ENCODE assay signal across 31 mouse cellular contexts in genomic region chr4:88859214-88859613, GRCm38 (mm10). TPM values are rescaled to one million over a fixed set of nuclear protein-coding genes. Genes with fewer than 3 reads are reported as not detected.
A peak's percentile ranks its signal among the peaks of the same experiment; 100 is the strongest.
DNase-seq lines count a peak whose midpoint lies in the region; ATAC-seq lines count a peak whose summit lies in the region.
"Had no signal": no experiment of that assay in that cellular context is flagged by ENCODE, and none has a peak within 500 bp of the region (broad histone marks: within the 10 kb centered on the region; RNA-seq: fewer than 3 reads in every experiment).

No protein-coding gene starts in this region.

- no peak overlapping the region for H3K4me2 ChIP-seq in intestine, embryonic 15.5 days (replicated peaks)
- H3K4me2 ChIP-seq: embryonic facial prominence, embryonic 12.5 days; forebrain, embryonic 13.5 days; forebrain, embryonic 15.5 days had no signal

- no peak overlapping the region for H3K4me3 ChIP-seq in intestine, embryonic 15.5 days (replicated peaks)
- H3K4me3 ChIP-seq: embryonic facial prominence, embryonic 10.5 days; embryonic facial prominence, embryonic 12.5 days; forebrain, embryonic 13.5 days; forebrain, embryonic 15.5 days had no signal

- DNase-seq in lung, postnatal 25 days (ENCODE audit: low spot score), result no peak
- DNase-seq in left cerebral cortex, adult 18-20 months (ENCODE audit: low spot score in 2 of 2), result no peak
- DNase-seq: adrenal gland, adult 8-10 months; adrenal gland, postnatal 25 days; B cell, adult 2 months; cerebellum, adult 11 months; cerebellum, adult 18-20 months; cerebellum, adult 8-10 months; cerebellum, adult 9-11 months; cerebellum, postnatal 14 days; cerebellum, postnatal 36 days; forebrain, postnatal 0 days had no signal

- ATAC-seq in common myeloid progenitor, adult 5-6 weeks (replicated peaks; ENCODE audit: low read depth, poor library complexity, severe bottlenecking), result peak; percentile 73
- ATAC-seq in hematopoietic stem cell, adult 5-6 weeks (replicated peaks in 1 of 2; ENCODE audit: insufficient read depth in 1 of 2, low FRiP score in 2 of 2, low TSS enrichment in 1 of 2, low read depth in 1 of 2, poor library complexity in 2 of 2, severe bottlenecking in 2 of 2), result peak; percentile 17 to 21; a peak in 2 of 4 replicates
- ATAC-seq in megakaryocyte progenitor cell, adult 5-6 weeks (replicated peaks; ENCODE audit: poor library complexity), result peak; percentile 81
- no peak for ATAC-seq in intestine, embryonic 15.5 days
- ATAC-seq: activated CD4-positive, CD25-positive, alpha-beta regulatory T cell, adult 4 months; CD4-positive, CD25-positive, alpha-beta regulatory T cell, adult 4 months; forebrain, embryonic 13.5 days; forebrain, embryonic 15.5 days; forebrain, postnatal 0 days; Patski had no signal

- H3K9ac ChIP-seq in intestine, embryonic 15.5 days, result no peak overlapping the region
- H3K9ac ChIP-seq: embryonic facial prominence, embryonic 12.5 days; forebrain, embryonic 13.5 days; forebrain, embryonic 15.5 days; forebrain, postnatal 0 days had no signal

- no peaks in the 10 kb centered on the region for H3K9me3 ChIP-seq in intestine, embryonic 15.5 days
- H3K9me3 ChIP-seq: embryonic facial prominence, embryonic 10.5 days; embryonic facial prominence, embryonic 12.5 days; forebrain, embryonic 13.5 days; forebrain, embryonic 15.5 days; G1E had no signal

- H3K4me1 ChIP-seq in intestine, embryonic 15.5 days (replicated peaks), result no peaks in the 10 kb centered on the region
- H3K4me1 ChIP-seq: forebrain, embryonic 15.5 days had no signal

- no peaks in the 10 kb centered on the region for H3K27me3 ChIP-seq in intestine, embryonic 15.5 days (replicated peaks)
- H3K27me3 ChIP-seq: forebrain, embryonic 15.5 days had no signal

- no peaks in the 10 kb centered on the region for H3K36me3 ChIP-seq in intestine, embryonic 15.5 days
- H3K36me3 ChIP-seq: embryonic facial prominence, embryonic 10.5 days; embryonic facial prominence, embryonic 12.5 days; forebrain, embryonic 15.5 days; G1E had no signal

- no peak overlapping the region for H3K27ac ChIP-seq in intestine, embryonic 15.5 days
- H3K27ac ChIP-seq: embryonic facial prominence, embryonic 10.5 days; embryonic facial prominence, embryonic 12.5 days; forebrain, embryonic 13.5 days; forebrain, embryonic 15.5 days had no signal

RNA-seq across cellular contexts. Expression of gene Ifna1, which starts 9.3 kb away (rescaled TPM):
- not detected in 2 replicates for total RNA-seq in common myeloid progenitor, adult 5-6 weeks (2017)
- not detected in 2 replicates for total RNA-seq in hematopoietic stem cell, adult 5-6 weeks (2017)
- not detected in 2 replicates for total RNA-seq in megakaryocyte progenitor cell, adult 5-6 weeks (2015)
- total RNA-seq in megakaryocyte progenitor cell, adult 5-6 weeks (2017), result not detected in 2 replicates
- not detected for total RNA-seq in left cerebral cortex, adult 18-20 months (2021)
- not detected in 2 replicates for polyA plus RNA-seq in intestine, embryonic 15.5 days (2015; fragmentation: Nextera tagmentation; extraction: Ambion mirVana)
- total RNA-seq: adrenal gland, adult 18-20 months; adrenal gland, adult 8-10 months; adrenal gland, postnatal 25 days; adrenal gland, postnatal 4 days; CH12.LX; forebrain, postnatal 0 days; G1E had no signal
- polyA plus RNA-seq: activated CD4-positive, CD25-positive, alpha-beta regulatory T cell, adult 4 months; brain, embryonic 14.5 days; CD4-positive, CD25-positive, alpha-beta regulatory T cell, adult 4 months; cortical plate, adult 2 months; embryonic facial prominence, embryonic 10.5 days; embryonic facial prominence, embryonic 12.5 days; embryonic facial prominence, embryonic 14.5 days; forebrain, embryonic 11.5 days; forebrain, embryonic 13.5 days; forebrain, embryonic 15.5 days; forebrain, postnatal 0 days; G1E; Patski had no signal

RNA-seq across cellular contexts. Expression of gene Ifna4, which starts 17.6 kb away (rescaled TPM):
- not detected in 2 replicates for total RNA-seq in common myeloid progenitor, adult 5-6 weeks (2017)
- not detected in 2 replicates for total RNA-seq in hematopoietic stem cell, adult 5-6 weeks (2017)
- total RNA-seq in megakaryocyte progenitor cell, adult 5-6 weeks (2015), result not detected in 2 replicates
- total RNA-seq in megakaryocyte progenitor cell, adult 5-6 weeks (2017), result not detected in 2 replicates
- not detected for total RNA-seq in left cerebral cortex, adult 18-20 months (2021)
- not detected in 2 replicates for polyA plus RNA-seq in intestine, embryonic 15.5 days (2015; fragmentation: Nextera tagmentation; extraction: Ambion mirVana)
- total RNA-seq: adrenal gland, adult 18-20 months; adrenal gland, adult 8-10 months; adrenal gland, postnatal 25 days; adrenal gland, postnatal 4 days; CH12.LX; forebrain, postnatal 0 days had no signal
- polyA plus RNA-seq: activated CD4-positive, CD25-positive, alpha-beta regulatory T cell, adult 4 months; brain, embryonic 14.5 days; CD4-positive, CD25-positive, alpha-beta regulatory T cell, adult 4 months; cortical plate, adult 2 months; embryonic facial prominence, embryonic 10.5 days; embryonic facial prominence, embryonic 12.5 days; embryonic facial prominence, embryonic 14.5 days; forebrain, embryonic 11.5 days; forebrain, embryonic 13.5 days; forebrain, embryonic 15.5 days; forebrain, postnatal 0 days; G1E; Patski had no signal

RNA-seq across cellular contexts. Expression of gene Ifne, which starts 20.8 kb away (rescaled TPM):
- total RNA-seq in common myeloid progenitor, adult 5-6 weeks (2017), result not detected in 2 replicates
- not detected in 2 replicates for total RNA-seq in hematopoietic stem cell, adult 5-6 weeks (2017)
- not detected in 2 replicates for total RNA-seq in megakaryocyte progenitor cell, adult 5-6 weeks (2015)
- not detected in 2 replicates for total RNA-seq in megakaryocyte progenitor cell, adult 5-6 weeks (2017)
- not detected for total RNA-seq in left cerebral cortex, adult 18-20 months (2021)
- polyA plus RNA-seq in intestine, embryonic 15.5 days (2015; fragmentation: Nextera tagmentation; extraction: Ambion mirVana), result not detected in 2 replicates
- total RNA-seq: adrenal gland, adult 18-20 months; adrenal gland, adult 8-10 months; adrenal gland, postnatal 25 days; adrenal gland, postnatal 4 days; CH12.LX; forebrain, postnatal 0 days; G1E had no signal
- polyA plus RNA-seq: activated CD4-positive, CD25-positive, alpha-beta regulatory T cell, adult 4 months; brain, embryonic 14.5 days; CD4-positive, CD25-positive, alpha-beta regulatory T cell, adult 4 months; cortical plate, adult 2 months; embryonic facial prominence, embryonic 10.5 days; embryonic facial prominence, embryonic 12.5 days; embryonic facial prominence, embryonic 14.5 days; forebrain, embryonic 11.5 days; forebrain, embryonic 13.5 days; forebrain, embryonic 15.5 days; forebrain, postnatal 0 days; G1E had no signal

RNA-seq across cellular contexts. Expression of gene Ifna5, which starts 23.9 kb away (rescaled TPM):
- not detected in 2 replicates for total RNA-seq in common myeloid progenitor, adult 5-6 weeks (2017)
- total RNA-seq in hematopoietic stem cell, adult 5-6 weeks (2017), result not detected in 2 replicates
- total RNA-seq in megakaryocyte progenitor cell, adult 5-6 weeks (2015), result not detected in 2 replicates
- not detected in 2 replicates for total RNA-seq in megakaryocyte progenitor cell, adult 5-6 weeks (2017)
- not detected for total RNA-seq in left cerebral cortex, adult 18-20 months (2021)
- not detected in 2 replicates for polyA plus RNA-seq in intestine, embryonic 15.5 days (2015; fragmentation: Nextera tagmentation; extraction: Ambion mirVana)
- total RNA-seq: adrenal gland, adult 18-20 months; adrenal gland, adult 8-10 months; adrenal gland, postnatal 25 days; adrenal gland, postnatal 4 days; CH12.LX; forebrain, postnatal 0 days; G1E had no signal
- polyA plus RNA-seq: activated CD4-positive, CD25-positive, alpha-beta regulatory T cell, adult 4 months; brain, embryonic 14.5 days; CD4-positive, CD25-positive, alpha-beta regulatory T cell, adult 4 months; cortical plate, adult 2 months; embryonic facial prominence, embryonic 10.5 days; embryonic facial prominence, embryonic 12.5 days; embryonic facial prominence, embryonic 14.5 days; forebrain, embryonic 11.5 days; forebrain, embryonic 13.5 days; forebrain, embryonic 15.5 days; forebrain, postnatal 0 days; G1E; Patski had no signal

RNA-seq across cellular contexts. Expression of gene Ifna6, which starts 32.0 kb away (rescaled TPM):
- total RNA-seq in common myeloid progenitor, adult 5-6 weeks (2017), result not detected in 2 replicates
- not detected in 2 replicates for total RNA-seq in hematopoietic stem cell, adult 5-6 weeks (2017)
- total RNA-seq in megakaryocyte progenitor cell, adult 5-6 weeks (2015), result not detected in 2 replicates
- not detected in 2 replicates for total RNA-seq in megakaryocyte progenitor cell, adult 5-6 weeks (2017)
- total RNA-seq in left cerebral cortex, adult 18-20 months (2021), result not detected
- not detected in 2 replicates for polyA plus RNA-seq in intestine, embryonic 15.5 days (2015; fragmentation: Nextera tagmentation; extraction: Ambion mirVana)
- total RNA-seq: adrenal gland, adult 18-20 months; adrenal gland, adult 8-10 months; adrenal gland, postnatal 25 days; adrenal gland, postnatal 4 days; CH12.LX; forebrain, postnatal 0 days; G1E had no signal
- polyA plus RNA-seq: activated CD4-positive, CD25-positive, alpha-beta regulatory T cell, adult 4 months; brain, embryonic 14.5 days; CD4-positive, CD25-positive, alpha-beta regulatory T cell, adult 4 months; cortical plate, adult 2 months; embryonic facial prominence, embryonic 10.5 days; embryonic facial prominence, embryonic 12.5 days; embryonic facial prominence, embryonic 14.5 days; forebrain, embryonic 11.5 days; forebrain, embryonic 13.5 days; forebrain, embryonic 15.5 days; forebrain, postnatal 0 days; G1E; Patski had no signal
